Mouse (Mus musculus) adrenal gland, postnatal 14 days (tissue): ENCODE results near the gene Osbp. TPM values are rescaled to one million over a fixed set of nuclear protein-coding genes. Genes with fewer than 3 reads are reported as not detected.
"Not testable (repeated sequence)": the region's sequence is repeated elsewhere in the genome, so short reads cannot be mapped to it uniquely, and the experiment has no call there.

Experiments
- DNase-seq: peaks from one replicate; pipeline ENCODE4 v3.0.0; 2021; ENCODE audit warnings: mixed read lengths
- long read RNA-seq, 2 experiments: library from polyadenylated mRNA; stranded (forward); transcript quantifications; one replicate each; pipeline ENCODE4 v2.0.0; 2021
- total RNA-seq: library from RNA; stranded (reverse); gene quantifications from 2 replicates; pipeline ENCODE4 v1.2.3, GENCODE M21; 2021

The Osbp gene
- total RNA-seq = 63.9 and 65.6 TPM in 2 replicates
- long read RNA-seq, experiment 1, full-length matches to known transcripts = 20 of 27 reads
- long read RNA-seq, experiment 1, partial matches to known transcripts = 3 of 27 reads
- long read RNA-seq, experiment 1, other reads (novel, unspliced or antisense) = 4 of 27 reads
- long read RNA-seq, experiment 2, full-length matches to known transcripts = 27 of 35 reads
- long read RNA-seq, experiment 2, partial matches to known transcripts = 7 of 35 reads
- long read RNA-seq, experiment 2, other reads (novel, unspliced or antisense) = 1 of 35 reads

DNA sequence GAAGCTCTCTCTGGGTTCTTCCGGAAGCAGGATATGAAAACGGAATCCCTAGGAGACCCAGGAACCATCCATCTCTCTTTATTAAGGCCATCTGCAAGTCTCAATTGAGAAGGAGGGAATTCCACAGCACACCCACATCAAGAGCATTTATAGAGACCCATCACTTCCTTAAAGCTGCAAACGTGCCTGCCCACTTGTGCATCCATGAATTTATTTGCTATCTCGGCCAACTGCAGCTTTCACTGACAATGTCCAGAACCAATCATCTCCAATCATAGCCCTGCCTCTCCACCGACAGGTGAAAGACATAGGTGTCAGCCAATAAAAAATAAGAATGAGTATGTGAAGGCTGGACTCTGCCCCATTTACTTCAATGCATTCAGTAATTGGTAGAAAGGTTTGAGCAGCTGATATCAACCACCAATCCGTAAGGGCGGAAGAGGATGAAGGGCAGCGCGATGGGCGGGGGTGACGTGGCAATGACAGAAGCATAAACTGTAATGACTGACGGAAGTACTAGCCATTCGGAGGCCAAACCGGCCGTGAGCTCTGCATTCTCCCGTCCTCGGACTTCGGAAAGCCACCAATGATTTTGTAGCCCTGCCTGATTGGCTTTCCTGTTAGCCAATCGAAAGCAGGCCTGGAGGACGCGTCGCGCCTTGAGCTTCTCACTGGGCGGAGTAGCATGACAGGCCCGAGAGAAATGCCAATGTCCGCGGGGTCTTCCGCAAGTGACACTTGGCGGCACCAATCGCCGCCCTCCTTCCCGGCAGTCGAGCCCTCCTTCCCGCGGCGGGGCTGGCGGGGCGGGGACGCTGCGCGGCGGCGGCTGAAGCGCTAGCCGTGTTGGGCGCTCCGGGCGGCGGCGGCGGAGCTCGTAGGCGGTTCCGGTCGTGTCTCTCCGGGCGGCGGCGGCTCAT, at the start of gene Osbp:
TSS of gene Osbp (plus strand) at position 919 of the 920 bp plus-strand sequence.
- DNase-seq = peak; percentile 98

DNA sequence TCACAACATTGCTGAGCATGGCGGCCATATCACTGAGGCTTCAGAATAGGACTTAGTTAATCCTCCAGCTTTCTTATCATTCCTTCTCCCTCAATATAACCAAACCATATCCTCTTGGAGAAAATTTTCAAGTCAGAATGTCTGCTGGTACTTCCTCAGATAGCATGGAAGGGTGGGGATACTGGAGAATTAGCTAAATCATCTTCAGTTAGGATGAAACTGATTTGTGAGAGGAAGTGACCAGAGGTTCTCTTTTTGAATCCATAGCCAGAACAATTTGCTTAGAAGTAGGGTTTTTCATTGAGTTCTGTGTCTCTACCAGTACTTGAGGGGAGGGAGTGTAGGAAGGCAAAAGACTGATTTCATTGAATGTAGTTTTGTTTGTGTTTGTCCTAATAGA, 43.7 kb upstream of the Osbp start:
- DNase-seq = no peak

DNA sequence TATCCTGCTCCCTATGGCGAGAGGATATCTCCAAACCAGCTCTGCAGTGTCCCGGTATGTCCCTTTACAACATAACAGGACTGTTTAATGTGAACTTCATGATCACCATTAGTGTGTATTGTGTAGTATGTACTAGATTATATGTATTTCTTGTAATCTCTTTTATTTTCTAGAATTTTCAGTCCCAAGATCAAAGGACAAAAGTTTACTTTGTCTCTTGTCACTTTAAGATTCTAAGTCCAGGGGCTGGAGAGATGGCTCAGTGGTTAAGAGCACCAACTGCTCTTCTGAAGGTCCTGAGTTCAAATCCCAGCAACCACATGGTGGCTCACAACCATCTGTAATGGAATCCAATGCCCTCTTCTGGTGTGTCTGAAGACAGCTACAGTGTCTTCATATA, 43.2 kb upstream of the Osbp start:
- DNase-seq = not testable (repeated sequence)

DNA sequence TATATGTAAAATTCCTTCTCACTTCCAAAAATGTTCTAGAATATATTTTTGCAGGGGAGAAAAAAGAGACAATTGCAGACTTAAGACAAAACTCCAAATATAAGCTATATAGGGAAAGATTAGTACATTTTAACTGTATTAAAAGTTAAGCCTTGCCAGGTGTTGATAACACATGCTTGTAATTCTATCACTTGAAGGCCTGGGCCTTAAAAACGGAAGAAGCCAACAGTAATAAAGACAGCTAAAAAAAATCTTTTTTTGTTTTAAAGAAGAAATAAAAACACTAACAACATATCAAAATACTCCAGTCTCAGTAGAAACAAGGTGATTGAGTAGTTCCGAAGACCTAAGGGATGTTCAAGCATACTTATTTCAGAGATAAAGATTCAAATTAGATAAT, 39.4 kb upstream of the Osbp start:
- DNase-seq = no peak

DNA sequence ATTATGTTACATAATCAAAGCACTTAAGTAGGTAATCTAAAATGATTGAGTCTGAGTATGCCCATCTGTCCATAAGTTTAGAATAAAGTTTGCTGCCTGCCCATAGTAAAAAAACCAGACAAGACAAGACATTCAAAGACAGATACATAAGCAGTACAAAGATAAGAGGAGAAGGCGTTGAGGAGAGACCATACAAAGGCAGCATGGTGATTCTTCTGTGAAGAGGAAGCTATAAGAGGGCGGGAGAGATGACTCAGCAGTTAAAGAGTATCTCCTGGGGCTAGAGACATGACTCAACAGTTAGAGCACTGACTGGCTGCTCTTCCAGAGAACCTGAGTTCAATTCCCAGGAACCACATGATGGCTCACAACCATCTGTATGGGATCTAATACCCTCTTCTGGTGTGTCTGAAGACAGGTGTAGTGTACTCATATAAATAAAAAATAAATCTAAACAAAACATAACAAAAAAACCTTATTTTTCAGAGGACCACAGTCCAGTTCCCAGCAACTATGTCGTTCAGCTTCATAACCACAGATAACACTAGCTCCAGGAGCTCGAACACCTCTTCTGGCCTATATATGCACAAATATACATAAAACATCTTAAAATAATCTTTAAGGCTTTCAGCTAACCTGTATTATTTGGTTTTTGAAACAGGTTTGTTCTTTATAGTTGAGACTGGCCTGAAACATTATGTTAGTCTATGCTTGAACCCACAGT, 37.6 kb upstream of the Osbp start:
- no peak for DNase-seq

DNA sequence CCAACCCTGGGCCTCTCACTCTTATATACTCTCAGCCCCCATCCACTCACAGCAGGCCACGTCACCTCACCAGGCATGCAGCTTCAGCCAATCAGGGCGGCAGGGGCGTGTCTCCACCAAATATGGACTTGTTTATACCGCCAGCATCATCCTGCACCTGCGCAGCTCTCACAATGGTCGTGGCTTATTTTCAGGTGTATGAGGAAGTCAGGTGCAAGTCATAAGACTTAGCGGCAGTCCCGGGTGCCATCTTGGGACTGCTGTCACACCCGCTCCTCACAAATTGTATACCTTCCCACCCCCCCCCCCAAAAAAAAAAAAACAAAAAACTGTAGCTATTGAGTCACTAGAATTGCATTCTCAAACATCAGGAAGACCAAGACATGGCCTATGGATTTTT, 19.3 kb upstream of the Osbp start:
- not testable (repeated sequence) for DNase-seq

DNA sequence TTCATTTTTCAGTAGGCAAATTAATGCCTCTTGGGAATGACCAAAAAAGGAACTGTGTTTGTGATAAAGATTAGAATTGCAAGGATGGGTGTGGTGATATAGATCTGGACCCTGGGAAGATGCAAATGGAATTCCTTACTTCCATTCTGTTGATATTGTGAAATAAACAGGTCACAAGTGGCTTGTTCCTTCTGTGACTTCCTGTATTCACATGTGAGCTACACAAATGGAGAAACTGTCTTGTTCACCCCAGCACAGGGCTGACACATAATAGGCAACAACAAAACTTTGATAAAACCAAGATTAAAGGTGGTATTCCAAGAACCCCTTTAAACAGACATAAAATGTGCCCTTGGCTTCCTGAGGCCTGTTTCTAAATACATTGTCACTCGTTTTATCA, 15.9 kb upstream of the Osbp start:
- no peak for DNase-seq

DNA sequence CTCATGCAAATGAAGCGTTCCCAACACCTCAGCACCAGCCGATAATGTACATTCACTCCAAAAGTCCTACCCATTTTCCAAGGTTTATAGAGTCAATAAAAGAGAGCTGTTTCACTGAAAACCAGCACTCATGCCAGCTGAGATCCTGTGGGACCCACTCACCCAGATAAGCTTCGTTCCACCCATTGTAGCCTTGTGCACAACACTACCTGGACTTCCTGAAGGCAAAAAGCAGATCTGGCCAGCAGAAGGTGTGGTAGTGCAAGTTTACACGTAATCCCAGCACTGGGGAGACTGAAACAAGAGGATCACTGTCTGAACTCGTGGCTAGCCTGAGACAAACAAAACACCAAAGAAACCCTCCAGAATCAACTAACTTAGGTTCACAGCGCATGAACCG, 15.0 kb upstream of the Osbp start:
- no peak for DNase-seq

DNA sequence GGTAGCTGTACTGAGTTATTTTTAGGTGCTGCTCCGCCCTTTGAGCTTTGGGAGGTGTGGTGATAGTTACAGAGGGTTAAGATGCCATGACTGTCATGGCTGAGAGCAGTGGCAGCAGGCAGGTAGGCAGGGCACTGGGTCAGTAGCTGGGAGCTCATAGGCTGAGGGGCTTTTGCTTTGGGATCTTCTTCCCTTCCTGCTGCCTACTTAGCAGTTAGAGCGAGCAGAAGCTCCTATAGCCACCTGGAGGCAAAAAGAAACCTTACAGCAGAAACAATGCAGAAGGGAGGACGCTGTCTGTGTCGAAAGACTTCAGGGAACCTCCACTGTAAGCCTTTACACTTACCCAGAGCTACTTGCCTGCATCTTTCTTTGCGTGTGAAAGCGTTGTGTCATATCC, 11.5 kb upstream of the Osbp start:
- no peak for DNase-seq

DNA sequence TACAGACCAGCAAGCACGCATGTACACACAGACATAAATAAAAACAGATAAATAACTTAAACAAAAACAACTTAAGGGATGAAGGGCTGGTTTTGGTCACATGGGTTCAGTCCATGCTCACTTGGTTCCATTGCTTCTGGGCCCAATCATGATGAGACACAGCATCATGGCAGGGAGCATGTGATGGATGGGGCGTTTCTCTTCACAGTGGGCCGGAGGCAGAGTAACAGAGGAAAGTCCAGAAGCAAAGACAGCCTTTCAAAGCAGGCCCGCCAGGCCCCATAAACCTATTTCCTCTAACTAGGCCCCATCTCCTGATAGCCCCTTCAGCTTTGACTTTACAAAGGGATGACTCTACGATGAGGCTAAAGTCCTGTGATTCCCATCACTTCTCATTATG, 9.1 kb upstream of the Osbp start:
- no peak for DNase-seq

DNA sequence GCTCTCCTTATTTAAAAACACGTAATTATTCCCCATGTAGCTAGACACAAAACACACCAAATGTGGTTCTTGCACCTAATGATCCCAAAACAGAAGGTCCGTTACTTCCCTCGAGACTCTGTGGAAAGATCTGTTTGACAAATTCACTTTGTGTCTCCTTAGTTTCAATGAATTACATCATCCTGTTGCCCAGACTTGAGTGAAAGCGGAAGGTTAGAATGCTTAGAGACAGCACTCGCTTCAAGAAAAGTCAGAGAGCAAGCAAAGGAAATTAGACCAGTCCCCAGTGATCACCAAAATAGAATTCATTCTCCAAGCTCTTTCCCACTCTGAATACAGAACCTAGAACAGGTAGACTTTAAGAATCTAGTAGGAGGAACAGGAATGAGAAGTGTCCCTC, 8.3 kb upstream of the Osbp start:
- no peak for DNase-seq

DNA sequence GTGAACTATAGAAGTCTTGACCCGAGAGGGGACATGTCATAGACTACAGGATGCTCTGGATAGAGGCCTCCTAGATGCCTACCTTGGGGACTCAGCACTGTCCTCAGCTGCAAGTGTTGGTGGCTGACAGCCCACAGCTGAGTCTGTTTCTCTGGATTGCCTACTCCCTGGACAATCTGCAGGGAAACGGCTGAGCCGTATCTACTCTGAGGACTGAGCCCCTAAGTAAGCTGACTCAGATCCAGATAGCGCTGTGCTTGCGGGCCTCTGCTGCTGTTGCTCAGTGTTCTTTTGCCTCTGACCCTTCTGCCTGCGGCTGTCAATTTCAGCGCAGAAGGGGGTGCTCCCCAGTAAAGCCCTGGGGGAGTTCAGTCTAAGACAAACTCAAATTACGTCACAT, 7.9 kb upstream of the Osbp start:
- DNase-seq = no peak

DNA sequence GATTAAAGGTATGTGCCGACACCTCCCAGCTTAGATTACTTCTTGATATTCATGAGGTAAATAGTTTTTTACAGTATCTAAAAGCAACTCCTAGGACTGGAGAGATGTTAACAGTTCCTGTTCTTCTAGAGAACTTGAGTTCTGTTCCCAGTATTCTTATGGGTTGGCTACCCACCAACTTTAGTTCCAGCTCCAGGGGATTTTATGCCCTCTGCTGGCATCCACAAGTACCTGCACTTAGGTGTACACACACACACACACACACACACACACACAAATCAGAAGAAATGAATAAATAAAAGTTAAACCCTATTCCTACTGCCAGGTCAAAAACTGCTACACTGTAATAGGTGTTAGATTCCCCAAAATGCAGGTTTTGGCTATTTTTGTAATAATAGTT, 1.5 kb upstream of the Osbp start:
- DNase-seq = no peak

DNA sequence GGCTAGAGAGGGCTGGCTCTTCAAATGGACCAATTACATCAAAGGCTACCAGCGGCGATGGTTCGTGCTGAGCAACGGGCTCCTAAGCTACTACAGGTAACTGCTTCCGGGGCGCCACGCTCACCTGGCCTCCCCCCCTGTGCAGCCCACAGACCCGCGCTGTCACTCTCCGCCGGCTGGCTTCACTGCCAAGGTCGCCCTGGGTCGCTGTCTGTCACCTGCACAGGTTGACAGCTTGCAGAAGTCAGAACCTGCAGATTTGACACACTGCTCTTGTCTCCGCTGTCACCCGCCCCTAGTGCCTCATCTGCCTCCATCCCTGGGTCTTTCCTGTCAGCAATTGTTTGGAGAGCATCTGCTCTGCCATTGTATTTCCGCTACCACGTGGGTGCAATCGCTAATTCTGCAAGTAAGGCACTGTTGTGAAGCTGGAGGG, 478 bp downstream of the Osbp start:
- peak; percentile 65 for DNase-seq

DNA sequence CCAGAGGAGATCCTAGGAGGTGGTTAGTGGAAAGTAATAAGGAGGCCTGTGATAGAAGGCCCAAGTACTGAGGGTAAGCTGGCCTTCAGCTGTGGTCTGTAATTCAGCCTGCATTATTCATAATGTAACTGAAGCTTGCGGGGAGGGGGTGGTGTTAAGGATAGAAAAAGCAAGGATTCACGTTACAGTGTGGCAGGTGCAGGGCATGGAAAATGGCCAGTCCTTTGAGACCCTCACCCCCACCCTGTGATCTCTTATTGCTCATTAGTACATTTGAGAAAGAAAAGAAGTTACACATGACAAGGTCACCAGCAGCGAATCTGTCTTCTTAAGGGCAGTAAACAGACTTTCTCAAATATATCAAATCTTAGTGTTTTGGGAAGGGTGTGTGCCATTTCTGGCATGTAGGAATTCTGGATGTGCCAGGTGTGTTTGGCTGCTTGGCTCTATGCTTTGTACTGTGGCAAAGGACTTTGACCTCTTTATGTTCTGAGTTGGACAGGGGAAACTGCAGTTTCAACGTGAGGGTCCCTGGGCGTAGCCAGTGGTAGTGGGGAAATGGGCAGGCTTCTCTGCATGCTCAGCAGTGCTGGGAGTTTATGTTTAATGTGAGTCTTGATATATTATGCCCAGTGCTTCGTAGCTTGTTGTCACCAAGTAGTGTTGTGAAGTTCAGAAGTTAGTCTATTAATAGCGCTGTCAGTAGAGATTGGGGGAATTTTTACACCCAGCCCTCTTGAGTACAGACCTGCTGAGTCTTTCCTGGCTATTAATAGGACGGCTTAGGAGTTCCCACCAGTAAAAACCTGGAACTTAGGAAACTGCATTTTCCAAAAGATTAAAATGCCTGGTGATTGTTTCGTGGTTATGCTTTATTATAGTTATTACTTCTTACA, 3.7 kb downstream of the Osbp start:
- DNase-seq = no peak

DNA sequence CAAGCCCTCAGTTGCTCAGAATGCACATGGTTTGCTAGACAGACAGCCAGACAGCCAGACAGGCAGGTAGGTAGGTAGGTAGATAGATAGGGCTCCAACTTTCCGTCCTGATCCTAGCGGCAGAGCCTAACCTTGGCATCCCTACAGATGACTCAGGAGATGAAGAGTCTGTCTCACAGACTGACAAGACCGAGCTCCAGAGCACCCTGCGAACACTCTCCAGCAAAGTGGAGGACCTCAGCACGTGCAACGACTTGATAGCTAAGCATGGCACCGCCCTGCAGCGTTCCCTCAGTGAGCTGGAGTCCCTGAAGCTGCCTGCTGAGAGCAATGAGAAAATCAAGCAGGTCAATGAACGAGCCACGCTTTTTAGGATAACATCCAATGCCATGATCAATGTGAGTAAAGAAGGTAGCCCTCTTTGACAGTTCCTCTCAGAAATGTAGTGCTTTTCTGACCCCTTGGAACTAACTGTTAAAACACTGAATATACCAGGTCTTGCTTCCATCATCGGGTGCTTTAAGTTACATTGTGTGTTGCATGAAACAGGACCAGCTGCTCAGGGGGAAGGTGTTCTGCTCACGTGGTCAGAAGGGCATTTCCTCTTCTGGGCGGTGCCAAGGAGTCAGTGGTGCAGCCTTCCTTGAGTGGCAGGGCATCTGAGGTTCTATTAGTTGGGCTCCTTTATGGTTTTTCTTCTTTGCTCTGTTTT, 7.9 kb downstream of the Osbp start:
- DNase-seq = peak; percentile 30

DNA sequence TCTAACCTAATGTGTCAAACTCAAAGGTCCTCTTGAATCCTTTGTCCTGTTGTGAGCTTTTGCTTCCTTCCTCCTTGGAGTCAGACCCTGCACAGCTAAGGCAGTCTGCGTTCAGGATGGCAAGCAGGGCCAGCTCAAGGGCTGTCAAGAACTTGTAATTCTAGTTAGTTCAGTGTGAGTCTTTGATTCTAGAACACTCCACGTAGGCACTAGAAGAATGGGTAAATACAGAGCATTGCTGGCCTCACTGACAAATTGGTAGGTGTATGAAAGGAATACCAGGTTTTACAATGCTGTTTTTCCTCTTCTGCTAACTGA, 8.4 kb downstream of the Osbp start:
- no peak for DNase-seq

DNA sequence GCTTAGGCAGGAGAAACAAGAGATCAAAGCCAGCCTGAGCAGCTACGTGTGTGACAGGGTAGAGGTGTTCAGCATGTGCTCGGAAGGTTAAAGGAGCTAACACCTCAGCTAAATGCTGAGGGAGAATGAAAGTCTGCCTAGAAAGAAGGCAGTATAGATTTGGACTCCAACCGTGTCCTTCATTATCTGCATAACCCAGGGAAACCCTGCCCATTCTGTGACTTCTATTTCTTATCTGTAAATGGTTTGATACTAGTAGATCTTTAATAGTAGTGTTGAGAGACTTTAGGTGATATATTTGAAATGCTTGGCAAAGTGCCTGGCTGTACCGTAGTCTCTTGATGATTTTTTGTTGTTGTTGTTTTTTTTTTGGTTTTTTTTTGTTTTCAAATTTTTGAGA, 9.9 kb downstream of the Osbp start:
- no peak for DNase-seq

DNA sequence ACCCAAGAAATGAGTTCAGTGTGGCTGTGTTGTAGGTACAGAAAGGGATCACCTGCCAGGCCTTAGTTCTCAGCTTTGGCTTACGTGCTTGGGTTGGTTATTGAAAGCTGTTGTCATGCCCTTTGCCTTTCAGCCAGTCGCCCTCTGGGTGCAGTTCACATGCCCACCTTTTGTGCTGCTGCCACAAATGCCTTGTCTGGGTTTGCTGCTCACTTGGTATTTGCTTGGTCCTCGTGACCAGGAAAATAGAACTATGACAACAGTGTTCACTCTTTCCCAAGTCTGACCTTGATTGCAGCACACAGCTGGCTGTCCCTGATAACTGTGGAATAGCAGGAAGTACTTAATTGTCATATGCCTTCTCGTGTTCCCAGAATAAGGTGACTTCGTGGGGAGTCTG, 11.6 kb downstream of the Osbp start:
- peak; percentile 60 for DNase-seq

DNA sequence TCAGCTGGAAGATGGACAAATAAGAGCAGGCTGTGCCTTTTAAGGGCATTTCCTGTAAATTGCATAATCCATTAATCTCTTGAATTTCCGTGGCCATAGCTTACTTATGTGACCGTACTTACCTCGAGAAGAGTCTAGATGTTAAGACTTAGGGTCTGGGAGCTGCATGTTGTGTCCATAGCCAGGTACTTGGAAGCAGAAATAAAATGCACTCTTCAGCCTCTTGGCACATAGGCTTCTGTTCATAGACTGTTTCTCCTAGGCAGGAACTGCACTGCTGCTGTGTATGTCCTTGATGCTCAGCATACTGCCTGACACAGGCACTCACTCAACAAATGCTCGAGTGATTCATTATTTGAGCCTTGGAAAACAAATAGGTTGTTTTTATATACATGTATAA, 14.7 kb downstream of the Osbp start:
- no peak for DNase-seq

DNA sequence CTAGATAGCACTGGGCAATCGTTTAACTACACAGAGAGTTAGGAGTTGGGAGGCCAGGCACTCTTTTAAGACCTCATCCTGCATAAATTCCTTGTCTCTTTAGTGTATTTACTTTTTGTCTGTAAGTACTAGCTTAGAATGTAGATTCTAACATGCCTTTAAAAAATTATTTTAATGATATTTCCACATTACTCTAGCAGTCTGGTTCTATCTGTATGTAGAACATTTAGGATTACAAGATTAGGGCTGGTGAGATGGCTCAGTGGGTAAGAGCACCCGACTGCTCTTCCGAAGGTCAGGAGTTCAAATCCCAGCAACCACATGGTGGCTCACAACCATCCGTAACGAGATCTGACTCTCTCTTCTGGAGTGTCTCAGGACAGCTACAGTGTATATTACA, 18.9 kb downstream of the Osbp start:
- DNase-seq = not testable (repeated sequence)
